Mouse (Mus musculus) liver, embryonic 12.5 days (tissue): ENCODE measurements around the gene Ddx28. TPM values are rescaled to one million over a fixed set of nuclear protein-coding genes. Genes with fewer than 3 reads are reported as not detected.
A peak's percentile ranks its signal among the peaks of the same experiment; 100 is the strongest.
"Not testable (repeated sequence)": the region's sequence is repeated elsewhere in the genome, so short reads cannot be mapped to it uniquely, and the experiment has no call there.

Experiments used
- ATAC-seq: fragments of 200-750 bp; cut with Nextera tagmentation; 2 replicates; pipeline ENCODE4 v1.8.0; 2017; ENCODE audit warnings: moderate number of reproducible peaks, mild to moderate bottlenecking, moderate library complexity
- H3K27ac ChIP-seq: fragments of 300-500 bp; sonication (generic); 2 replicates; pipeline ENCODE4 v1.5.1; 2016; ENCODE audit warnings: mild to moderate bottlenecking
- H3K27me3 ChIP-seq: fragments of 300-500 bp; sonication (generic); replicated peaks from 2 replicates; pipeline ENCODE4 v1.6.1; 2016; ENCODE audit warnings: mild to moderate bottlenecking, moderate library complexity
- H3K36me3 ChIP-seq: fragments of 300-500 bp; sonication (generic); 2 replicates; pipeline ENCODE4 v1.6.1; 2016; ENCODE audit warnings: mild to moderate bottlenecking, moderate library complexity
- H3K4me1 ChIP-seq: fragments of 300-500 bp; sonication (generic); 2 replicates; pipeline ENCODE4 v1.6.1; 2016
- H3K4me2 ChIP-seq: fragments of 300-500 bp; sonication (generic); 2 replicates; pipeline ENCODE4 v1.6.1; 2016; ENCODE audit warnings: mild to moderate bottlenecking, moderate library complexity
- H3K4me3 ChIP-seq: fragments of 300-500 bp; sonication (generic); 2 replicates; pipeline ENCODE4 v1.5.1; 2016; ENCODE audit warnings: mild to moderate bottlenecking, moderate library complexity
- H3K9ac ChIP-seq: fragments of 300-500 bp; sonication (generic); 2 replicates; pipeline ENCODE4 v1.6.1; 2016; ENCODE audit warnings: mild to moderate bottlenecking, moderate library complexity
- H3K9me3 ChIP-seq: fragments of 300-500 bp; sonication (generic); replicated peaks from 2 replicates; pipeline ENCODE4 v1.6.1; 2016; ENCODE audit warnings: mild to moderate bottlenecking, moderate library complexity
- WGBS: fragments of 180-500 bp; shearing (Covaris S2); methylation state at CpG from one replicate; pipeline ENCODE4 v1.1.7; 2016; ENCODE audit not compliant: insufficient replicate concordance; 5-methylcytosine and 5-hydroxymethylcytosine counted together
- polyA plus RNA-seq: library from polyadenylated mRNA; unstranded; fragments of >200 nt; fragmentation: Nextera tagmentation; extraction: Ambion mirVana; gene quantifications from 2 replicates; pipeline ENCODE4 v1.2.1, GENCODE M21; 2016

The Ddx28 gene
- polyA plus RNA-seq, 1 experiment from 2014 or later, result 14.7 TPM

GRCm38 (mm10) chr8:106046872-106047559 lies 35.3 kb upstream of the Ddx28 start:
- peak; percentile 87 for ATAC-seq
- Histone ChIP-seq H3K4me3 (no peak overlapping the region), H3K36me3 (peaks cover 63% of the 10 kb centered on the region), H3K4me1 (peaks cover 37% of the 10 kb centered on the region), H3K9me3 (no peaks in the 10 kb centered on the region), H3K4me2 (peak overlapping the region; percentile 17), H3K9ac (0 out of 2 replicates have a peak overlapping the region, but pooled peaks have one; percentile 10), H3K27ac (peak overlapping the region; percentile 83), H3K27me3 (no peaks in the 10 kb centered on the region)
- WGBS, result 78% methylated on average over 11 of the region's 11 CpGs

- peaks cover 37% of the 10 kb centered on the region for H3K4me1 ChIP-seq
- H3K9ac ChIP-seq, result no peak overlapping the region; the same call in 1 of the 2 replicates
- H3K4me3 ChIP-seq, result no peak overlapping the region
- H3K36me3 ChIP-seq, result peaks cover 47% of the 10 kb centered on the region
- no peak for ATAC-seq
- peak overlapping the region; percentile 38; the same call in 1 of the 2 replicates for H3K27ac ChIP-seq
- no peaks in the 10 kb centered on the region for H3K27me3 ChIP-seq
- 23% methylated on average over 3 of the region's 3 CpGs for WGBS
- no peak overlapping the region for H3K4me2 ChIP-seq
- no peaks in the 10 kb centered on the region for H3K9me3 ChIP-seq
Measured at GRCm38 (mm10) chr8:106044151-106044550, 32.5 kb upstream of the Ddx28 start.

- Histone ChIP-seq H3K4me2 (no peak overlapping the region), H3K4me3 (no peak overlapping the region), H3K27me3 (no peaks in the 10 kb centered on the region), H3K36me3 (peaks cover 45% of the 10 kb centered on the region), H3K9me3 (no peaks in the 10 kb centered on the region), H3K27ac (no peak overlapping the region), H3K9ac (no peak overlapping the region), H3K4me1 (peaks cover 29% of the 10 kb centered on the region)
- no peak for ATAC-seq
- 76% methylated on average over 2 of the region's 2 CpGs for WGBS
Measured at GRCm38 (mm10) chr8:106043055-106043454, 31.4 kb upstream of the Ddx28 start.

GRCm38 (mm10) chr8:106040218-106040617 lies 28.5 kb upstream of the Ddx28 start:
- no peak for ATAC-seq
- H3K4me3 ChIP-seq, result no peak overlapping the region
- no peaks in the 10 kb centered on the region for H3K27me3 ChIP-seq
- H3K36me3 ChIP-seq, result peaks cover 43% of the 10 kb centered on the region
- 74% methylated on average over 4 of the region's 4 CpGs for WGBS
- H3K4me1 ChIP-seq, result peaks cover 9% of the 10 kb centered on the region
- H3K9ac ChIP-seq, result no peak overlapping the region
- no peak overlapping the region for H3K27ac ChIP-seq
- H3K9me3 ChIP-seq, result no peaks in the 10 kb centered on the region
- H3K4me2 ChIP-seq, result no peak overlapping the region

GRCm38 (mm10) chr8:106039605-106040004 lies 27.9 kb upstream of the Ddx28 start:
- Histone ChIP-seq H3K9ac (no peak overlapping the region), H3K27ac (no peak overlapping the region), H3K27me3 (no peaks in the 10 kb centered on the region), H3K4me1 (peaks cover 9% of the 10 kb centered on the region), H3K4me3 (no peak overlapping the region), H3K4me2 (no peak overlapping the region), H3K36me3 (peaks cover 37% of the 10 kb centered on the region), H3K9me3 (no peaks in the 10 kb centered on the region)
- ATAC-seq, result no peak
- WGBS, result 67% methylated on average over 4 of the region's 4 CpGs

GRCm38 (mm10) chr8:106038721-106039120 lies 27.0 kb upstream of the Ddx28 start:
- no peak overlapping the region for H3K4me2 ChIP-seq
- H3K27me3 ChIP-seq, result no peaks in the 10 kb centered on the region
- H3K27ac ChIP-seq, result no peak overlapping the region
- H3K9ac ChIP-seq, result no peak overlapping the region
- no peak overlapping the region for H3K4me3 ChIP-seq
- no peaks in the 10 kb centered on the region for H3K9me3 ChIP-seq
- H3K36me3 ChIP-seq, result peaks cover 38% of the 10 kb centered on the region
- ATAC-seq, result no peak
- 79% methylated on average over 10 of the region's 10 CpGs for WGBS
- peaks cover under 1% of the 10 kb centered on the region; the same call in 1 of the 2 replicates for H3K4me1 ChIP-seq

- Histone ChIP-seq H3K4me2 (no peak overlapping the region), H3K27ac (no peak overlapping the region), H3K27me3 (no peaks in the 10 kb centered on the region), H3K36me3 (peaks cover 68% of the 10 kb centered on the region), H3K9me3 (no peaks in the 10 kb centered on the region), H3K9ac (no peak overlapping the region), H3K4me3 (no peak overlapping the region), H3K4me1 (peaks cover 11% of the 10 kb centered on the region)
- peak; percentile 33; the same call in 1 of the 2 replicates for ATAC-seq
Measured at GRCm38 (mm10) chr8:106022483-106022882, 10.8 kb upstream of the Ddx28 start.

GRCm38 (mm10) chr8:106018039-106018438 lies 6.4 kb upstream of the Ddx28 start:
- no peaks in the 10 kb centered on the region for H3K9me3 ChIP-seq
- H3K36me3 ChIP-seq, result peaks cover 48% of the 10 kb centered on the region
- H3K4me3 ChIP-seq, result no peak overlapping the region
- H3K4me1 ChIP-seq, result peaks cover 38% of the 10 kb centered on the region
- ATAC-seq, result peak; percentile 58
- H3K9ac ChIP-seq, result no peak overlapping the region
- peak overlapping the region; percentile 6; the same call in 1 of the 2 replicates for H3K27ac ChIP-seq
- 55% methylated on average over 3 of the region's 3 CpGs for WGBS
- no peak overlapping the region for H3K4me2 ChIP-seq
- H3K27me3 ChIP-seq, result no peaks in the 10 kb centered on the region

GRCm38 (mm10) chr8:106017130-106017529 lies 5.4 kb upstream of the Ddx28 start:
- no peak for ATAC-seq
- WGBS, result 54% methylated on average over 7 of the region's 7 CpGs
- Histone ChIP-seq H3K4me2 (no peak overlapping the region), H3K9me3 (no peaks in the 10 kb centered on the region), H3K36me3 (peaks cover 48% of the 10 kb centered on the region), H3K27me3 (no peaks in the 10 kb centered on the region), H3K9ac (0 out of 2 replicates have a peak overlapping the region, but pooled peaks have one; percentile 10), H3K4me3 (no peak overlapping the region), H3K27ac (0 out of 2 replicates have a peak overlapping the region, but pooled peaks have one; percentile 25), H3K4me1 (peaks cover 45% of the 10 kb centered on the region)

GRCm38 (mm10) chr8:106016284-106016683 lies 4.6 kb upstream of the Ddx28 start:
- H3K27ac ChIP-seq, result 0 out of 2 replicates have a peak overlapping the region, but pooled peaks have one; percentile 37
- H3K4me2 ChIP-seq, result no peak overlapping the region
- H3K4me3 ChIP-seq, result no peak overlapping the region
- WGBS, result 47% methylated on average over 6 of the region's 6 CpGs
- H3K27me3 ChIP-seq, result no peaks in the 10 kb centered on the region
- H3K36me3 ChIP-seq, result peaks cover 41% of the 10 kb centered on the region
- H3K4me1 ChIP-seq, result peaks cover 50% of the 10 kb centered on the region
- no peak overlapping the region for H3K9ac ChIP-seq
- H3K9me3 ChIP-seq, result no peaks in the 10 kb centered on the region
- ATAC-seq, result 0 out of 2 replicates have a peak, but pooled peaks have one; percentile 29

GRCm38 (mm10) chr8:106012203-106012602 lies 521 bp upstream of the Ddx28 start:
- peak overlapping the region; percentile 86 for H3K27ac ChIP-seq

GRCm38 (mm10) chr8:106010748-106011642 lies 687 bp downstream of the Ddx28 start:
- H3K4me3 ChIP-seq, result peak overlapping the region; percentile 91
- ATAC-seq, result peak; percentile 85
- peaks cover 48% of the 10 kb centered on the region for H3K4me1 ChIP-seq
- peak overlapping the region; percentile 89 for H3K9ac ChIP-seq
- no peaks in the 10 kb centered on the region for H3K9me3 ChIP-seq
- H3K4me2 ChIP-seq, result peak overlapping the region; percentile 99
- H3K36me3 ChIP-seq, result peaks cover 13% of the 10 kb centered on the region
- no peaks in the 10 kb centered on the region for H3K27me3 ChIP-seq
- H3K27ac ChIP-seq, result peak overlapping the region; percentile 86
- under 1% methylated on average over 74 of the region's 74 CpGs for WGBS

More at GRCm38 (mm10) chr8:106012203-106012602, 521 bp upstream of the Ddx28 start:
- H3K36me3 ChIP-seq, result peaks cover 20% of the 10 kb centered on the region
- H3K4me1 ChIP-seq, result peaks cover 60% of the 10 kb centered on the region
- H3K4me3 ChIP-seq, result peak overlapping the region; percentile 91
- not testable (repeated sequence) for H3K27me3 ChIP-seq, ATAC-seq, H3K9me3 ChIP-seq
- WGBS, result 46% methylated on average over 8 of the region's 8 CpGs
- H3K9ac ChIP-seq, result peak overlapping the region; percentile 89; the same call in 1 of the 2 replicates
- peak overlapping the region; percentile 99 for H3K4me2 ChIP-seq
